Mouse (Mus musculus) gastrocnemius, postnatal 36 days (tissue): Measurements from ENCODE around the gene Fam171a2. TPM values are rescaled to one million over a fixed set of nuclear protein-coding genes. Genes with fewer than 3 reads are reported as not detected.

Source experiments
- DNase-seq, 2 experiments: peaks; one replicate each; pipeline ENCODE4 v3.0.0; 2022
- intact Hi-C: fragments of 180-260 bp; cut with DNase I; formaldehyde crosslinking; loops from one replicate; pipeline ENCODE4 v1.15.1; 2025
- total RNA-seq, 2 experiments: library from RNA; stranded (reverse); gene quantifications; 2 replicates each; pipeline ENCODE4 v1.2.3; 2021

Gene Fam171a2
- total RNA-seq, 2 experiments from 2014 or later = 1.4 to 1.6 TPM

GRCm38 (mm10) chr11:102436471-102436790 lies 11.1 kb downstream of the Fam171a2 start:
- intact Hi-C loops = no loop called here
- no peak for DNase-seq

GRCm38 (mm10) chr11:102435754-102436470 lies 11.6 kb downstream of the Fam171a2 start:
- intact Hi-C loops = no loop called here
- DNase-seq = no peak

- DNase-seq = no peak
- intact Hi-C loops = no loop called here
These were observed 12.4 kb downstream of the Fam171a2 start for GRCm38 (mm10) chr11:102434816-102435705.

- intact Hi-C loops = no loop called here
- DNase-seq = peak; percentile 76 to 80
These were observed 13.1 kb downstream of the Fam171a2 start for GRCm38 (mm10) chr11:102434406-102434805.

GRCm38 (mm10) chr11:102433866-102434265 lies 13.6 kb downstream of the Fam171a2 start:
- intact Hi-C loops = no loop called here
- DNase-seq = no peak

- peak; percentile 55 to 81 for DNase-seq
- intact Hi-C loops = no loop called here
These were observed 14.6 kb downstream of the Fam171a2 start for GRCm38 (mm10) chr11:102432896-102433295.

- intact Hi-C loops = no loop called here
- no peak for DNase-seq
These were observed 15.2 kb downstream of the Fam171a2 start for GRCm38 (mm10) chr11:102432115-102432843.

- intact Hi-C loops = no loop called here
- no peak for DNase-seq
These were observed 15.8 kb downstream of the Fam171a2 start for GRCm38 (mm10) chr11:102431728-102432114.

- DNase-seq = peak; percentile 61 to 77
- intact Hi-C loops = no loop called here
These were observed 16.4 kb downstream of the Fam171a2 start for GRCm38 (mm10) chr11:102431018-102431645.

- intact Hi-C loops = loop anchor here (1.0 kb wide), 1 partner anchor 122 kb away; no protein-coding TSS in a partner anchor
- DNase-seq = peak; percentile 76 to 81
These were observed 17.1 kb downstream of the Fam171a2 start, which contains the start of gene Grn for GRCm38 (mm10) chr11:102430121-102431017. Gene Grn (plus strand): TSS chr11:102430315.

- DNase-seq = no peak
- intact Hi-C loops = loop anchor here (2.0 kb wide), 1 partner anchor 15 kb away; no protein-coding TSS in a partner anchor
These were observed 17.9 kb downstream of the Fam171a2 start for GRCm38 (mm10) chr11:102429551-102429950.

GRCm38 (mm10) chr11:102428981-102429540 lies 18.4 kb downstream of the Fam171a2 start:
- intact Hi-C loops = loop anchor here (2.0 kb wide), 1 partner anchor 14 kb away; no protein-coding TSS in a partner anchor
- no peak for DNase-seq

GRCm38 (mm10) chr11:102425555-102426316 lies 21.7 kb downstream of the Fam171a2 start:
- DNase-seq = no peak
- intact Hi-C loops = no loop called here

- intact Hi-C loops = no loop called here
These were observed 22.8 kb downstream of the Fam171a2 start for GRCm38 (mm10) chr11:102424666-102425065.

GRCm38 (mm10) chr11:102421559-102421958 lies 25.9 kb downstream of the Fam171a2 start:
- intact Hi-C loops = no loop called here
- no peak for DNase-seq

More at GRCm38 (mm10) chr11:102424666-102425065, 22.8 kb downstream of the Fam171a2 start:
- DNase-seq = no peak

- intact Hi-C loops = no loop called here
- no peak for DNase-seq
These were observed 28.6 kb downstream of the Fam171a2 start for GRCm38 (mm10) chr11:102418887-102419286.

GRCm38 (mm10) chr11:102417160-102417559 lies 30.3 kb downstream of the Fam171a2 start:
- intact Hi-C loops = no loop called here
- DNase-seq = no peak
